Mouse (Mus musculus) liver, embryonic 14.5 days (tissue): ENCODE measurements around the gene Ccdc92b. TPM values are rescaled to one million over a fixed set of nuclear protein-coding genes. Genes with fewer than 3 reads are reported as not detected.

ENCODE experiments used
- ATAC-seq: fragments of 200-750 bp; cut with Nextera tagmentation; 2 replicates; pipeline ENCODE4 v1.8.0; 2017; ENCODE audit warnings: moderate number of reproducible peaks, mild to moderate bottlenecking, moderate library complexity; ENCODE audit not compliant: insufficient read depth
- DNase-seq, 3 experiments: peaks; one replicate each; pipeline ENCODE4 v3.0.0-alpha.2; 2012 to 2013; ENCODE audit warnings: low read depth in 3 of 3, low spot score in 3 of 3
- H3K27ac ChIP-seq: fragments of 300-500 bp; sonication (generic); 2 replicates; pipeline ENCODE4 v1.5.1; 2014; ENCODE audit warnings: moderate library complexity, mild to moderate bottlenecking, control low read depth, inconsistent platforms
- H3K27me3 ChIP-seq: fragments of 300-500 bp; sonication (generic); 2 replicates; pipeline ENCODE4 v1.6.1; 2014; ENCODE audit warnings: mild to moderate bottlenecking, low read length, moderate library complexity; ENCODE audit not compliant: control insufficient read depth, insufficient read depth
- H3K36me3 ChIP-seq: fragments of 300-500 bp; sonication (generic); replicated peaks from 2 replicates; pipeline ENCODE4 v1.6.1; 2014; ENCODE audit warnings: low read depth; ENCODE audit not compliant: control insufficient read depth, insufficient read depth
- H3K4me1 ChIP-seq, 2 experiments: fragments of 200-500 bp in 1 of 2; fragments of 300-500 bp in 1 of 2; sonication (generic) in 1 of 2; replicated peaks; 2 replicates each; pipeline ENCODE4 v1.6.1; 2012 to 2014; ENCODE audit warnings: antibody characterized with exemption in 1 of 2, inconsistent platforms in 1 of 2, low read length in 1 of 2; ENCODE audit not compliant: control insufficient read depth in 2 of 2, insufficient read depth in 2 of 2
- H3K4me2 ChIP-seq: fragments of 300-500 bp; sonication (generic); 2 replicates; pipeline ENCODE4 v1.6.1; 2014; ENCODE audit warnings: low read depth, mild to moderate bottlenecking, control low read depth, moderate library complexity
- H3K4me3 ChIP-seq, 2 experiments: fragments of 200-500 bp in 1 of 2; fragments of 300-500 bp in 1 of 2; sonication (generic) in 1 of 2; 2 replicates each; pipeline ENCODE4 v1.5.1; 2012 to 2014; ENCODE audit warnings: low read depth in 2 of 2, low read length in 2 of 2, mild to moderate bottlenecking in 2 of 2, control low read depth in 1 of 2, inconsistent platforms in 1 of 2, moderate library complexity in 1 of 2; ENCODE audit not compliant: insufficient read depth in 1 of 2
- H3K9ac ChIP-seq: fragments of 300-500 bp; sonication (generic); replicated peaks from 2 replicates; pipeline ENCODE4 v1.6.1; 2014; ENCODE audit warnings: mild to moderate bottlenecking, control low read depth, moderate library complexity
- H3K9me3 ChIP-seq: fragments of 300-500 bp; sonication (generic); 2 replicates; pipeline ENCODE4 v1.6.1; 2016; ENCODE audit warnings: low read length, mixed read lengths; ENCODE audit not compliant: control insufficient read depth
- CTCF ChIP-seq: IDR thresholded peaks from 2 replicates; pipeline ENCODE4 v1.5.1; 2016; ENCODE audit warnings: antibody characterized with exemption, low read depth, control low read depth
- EP300 ChIP-seq: IDR thresholded peaks from 2 replicates; pipeline ENCODE4 v1.6.1; 2016; ENCODE audit warnings: antibody characterized with exemption, low read depth
- WGBS: fragments of 180-500 bp; shearing (Covaris S2); extraction: QIAGEN DNeasy Blood & Tissue Kit; methylation state at CpG from one replicate; pipeline ENCODE4 v1.1.7; 2014; ENCODE audit not compliant: insufficient replicate concordance; 5-methylcytosine and 5-hydroxymethylcytosine counted together
- polyA plus RNA-seq, 2 experiments: library from polyadenylated mRNA; depleted of rRNA in 1 of 2; stranded (reverse) in 1 of 2; unstranded in 1 of 2; fragments of >200 nt; fragmentation: Nextera tagmentation in 1 of 2; extraction: Ambion mirVana in 1 of 2; gene quantifications; 2 replicates each; pipeline versions ENCODE4 v1.2.1 to v1.2.3; 2012 to 2014

Ccdc92b gene
- polyA plus RNA-seq, 2 experiments: 10.2 to 12.7 TPM

DNA sequence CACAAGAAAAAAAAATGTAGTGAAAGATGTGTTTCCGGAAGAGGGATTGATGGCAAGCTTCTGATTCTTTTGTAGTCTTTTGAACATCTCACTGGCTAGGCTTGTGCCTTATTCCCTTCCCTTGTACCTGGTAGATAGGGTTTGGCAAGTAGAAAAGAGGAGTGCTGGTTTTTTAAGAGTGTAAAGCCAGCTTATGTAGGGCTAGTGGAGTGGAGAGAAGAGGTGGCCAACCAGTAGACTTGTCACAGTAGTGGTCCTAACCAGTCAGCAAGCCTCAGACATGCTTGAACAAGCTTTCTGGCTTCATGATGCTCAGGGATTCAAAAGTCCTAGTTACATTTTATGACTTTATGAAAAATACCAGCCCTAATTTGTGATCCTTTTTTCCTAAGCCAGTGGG is 51.6 kb downstream of the Ccdc92b start:
- no peak overlapping the region for H3K4me2 ChIP-seq
- no peaks in the 10 kb centered on the region for H3K27me3 ChIP-seq
- TF ChIP-seq CTCF: no peak
- TF ChIP-seq EP300: no peak
- peaks cover 19 to 22% of the 10 kb centered on the region in 2 experiments for H3K4me1 ChIP-seq
- no peak overlapping the region for H3K9ac ChIP-seq
- DNase-seq (no peak), ATAC-seq (no peak)
- peaks cover 45% of the 10 kb centered on the region for H3K36me3 ChIP-seq
- no peaks in the 10 kb centered on the region for H3K9me3 ChIP-seq
- no peak overlapping the region for H3K27ac ChIP-seq
- H3K4me3 ChIP-seq: no peak overlapping the region
- 74% methylated on average over 1 of the region's 1 CpGs for WGBS

- Histone ChIP-seq H3K4me3 (no peak overlapping the region), H3K4me2 (no peak overlapping the region), H3K9me3 (no peaks in the 10 kb centered on the region), H3K4me1 (peaks cover 19 to 22% of the 10 kb centered on the region in 2 experiments), H3K9ac (no peak overlapping the region), H3K27ac (no peak overlapping the region), H3K36me3 (peaks cover 47% of the 10 kb centered on the region), H3K27me3 (no peaks in the 10 kb centered on the region)
- no peak for DNase-seq
- no peak for ATAC-seq
- TF ChIP-seq CTCF: no peak
- no peak for TF ChIP-seq EP300
- WGBS: 85% methylated on average over 5 of the region's 5 CpGs
These were observed 52.4 kb downstream of the Ccdc92b start for GRCm38 (mm10) chr11:74671839-74672238.

- peak overlapping the region; percentile 29 for H3K27ac ChIP-seq
- H3K27me3 ChIP-seq: no peaks in the 10 kb centered on the region
- H3K36me3 ChIP-seq: peaks cover 46% of the 10 kb centered on the region
- no peaks in the 10 kb centered on the region for H3K9me3 ChIP-seq
- no peak overlapping the region; the same call in 1 of the 2 replicates for H3K9ac ChIP-seq
- peaks cover 19 to 22% of the 10 kb centered on the region in 2 experiments for H3K4me1 ChIP-seq
- peak; percentile 22 for ATAC-seq
- H3K4me2 ChIP-seq: peak overlapping the region; percentile 31
- TF ChIP-seq CTCF (no peak), EP300 (no peak)
- no peak overlapping the region for H3K4me3 ChIP-seq
- no peak for DNase-seq
- WGBS: 51% methylated on average over 6 of the region's 6 CpGs
These were observed 53.6 kb downstream of the Ccdc92b start for GRCm38 (mm10) chr11:74672901-74673513.

- no peaks in the 10 kb centered on the region for H3K9me3 ChIP-seq
- DNase-seq (peak; percentile 51 to 60 (median 52)), ATAC-seq (peak; percentile 94)
- peak overlapping the region; percentile 31 for H3K4me2 ChIP-seq
- peak; percentile 80 for TF ChIP-seq EP300
- no peak for TF ChIP-seq CTCF
- peak overlapping the region; percentile 29 for H3K27ac ChIP-seq
- H3K9ac ChIP-seq: no peak overlapping the region; the same call in 1 of the 2 replicates
- peaks cover 51% of the 10 kb centered on the region for H3K36me3 ChIP-seq
- H3K4me3 ChIP-seq: no peak overlapping the region
- 4% methylated on average over 1 of the region's 1 CpGs for WGBS
- H3K27me3 ChIP-seq: no peaks in the 10 kb centered on the region
- H3K4me1 ChIP-seq: peaks cover 19 to 22% of the 10 kb centered on the region in 2 experiments
These were observed 54.2 kb downstream of the Ccdc92b start for GRCm38 (mm10) chr11:74673561-74673960.

DNA sequence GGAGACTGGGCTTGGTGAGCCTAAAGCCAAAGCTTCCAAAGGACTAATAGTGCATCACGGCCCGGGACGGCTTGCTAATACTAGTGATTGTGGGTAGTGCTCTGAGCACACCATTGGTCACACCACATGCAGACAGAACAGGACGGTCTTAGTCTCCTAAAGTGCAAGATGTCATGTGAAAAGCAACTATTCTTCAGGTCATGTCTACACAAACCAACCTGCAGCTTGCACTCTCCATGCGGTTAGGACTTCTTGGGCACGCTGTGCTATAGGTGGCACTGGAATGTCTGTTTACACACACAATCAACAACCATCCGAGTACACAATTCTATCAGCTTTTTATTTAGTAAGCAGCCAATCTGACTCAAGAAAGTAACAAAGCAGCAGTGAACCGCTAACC is 55.3 kb downstream of the Ccdc92b start:
- Histone ChIP-seq H3K4me3 (no peak overlapping the region), H3K36me3 (peaks cover 61% of the 10 kb centered on the region), H3K4me2 (no peak overlapping the region), H3K27me3 (no peaks in the 10 kb centered on the region), H3K9me3 (no peaks in the 10 kb centered on the region), H3K27ac (no peak overlapping the region), H3K9ac (no peak overlapping the region), H3K4me1 (peaks cover 19 to 22% of the 10 kb centered on the region in 2 experiments)
- WGBS: 92% methylated on average over 8 of the region's 8 CpGs
- ATAC-seq (no peak), DNase-seq (no peak)
- TF ChIP-seq CTCF: no peak
- TF ChIP-seq EP300: no peak
